ENCODE assay signal across 13 mouse cellular contexts in the genomic region with DNA sequence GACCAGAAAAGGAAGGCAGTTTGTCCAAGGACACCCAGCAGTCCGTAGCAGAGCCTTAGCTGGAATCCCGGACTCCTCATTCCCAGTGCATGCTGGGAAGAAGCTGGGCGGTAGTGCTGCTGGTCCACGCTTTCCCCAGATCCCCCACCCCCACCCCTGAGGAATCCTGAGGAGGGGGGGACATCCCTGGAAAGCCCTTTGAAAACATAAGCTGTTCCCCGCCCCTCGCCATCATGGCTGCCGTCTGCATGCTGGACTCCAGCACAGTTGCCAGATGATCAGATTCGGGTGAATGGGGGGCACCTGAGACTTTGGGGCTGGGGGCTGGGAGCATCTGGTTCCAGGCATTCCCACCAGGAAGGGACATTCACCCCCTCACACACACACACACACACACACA.
DNase-seq lines count a peak whose midpoint lies in the region; ATAC-seq lines count a peak whose summit lies in the region.
"Had no signal": no experiment of that assay in that cellular context is flagged by ENCODE, and none has a peak within 500 bp of the region (broad histone marks: within the 10 kb centered on the region; RNA-seq: fewer than 3 reads in every experiment).

No protein-coding gene starts in this region.

- H3K27ac ChIP-seq in kidney, embryonic 15.5 days, result peak overlapping the region; percentile 62
- peak overlapping the region; percentile 73 for H3K27ac ChIP-seq in midbrain, embryonic 14.5 days (replicated peaks; ENCODE audit: low read depth, low read length)
- H3K27ac ChIP-seq: heart, embryonic 13.5 days; liver, embryonic 14.5 days had no signal

- no peaks in the 10 kb centered on the region for H3K9me3 ChIP-seq in kidney, embryonic 15.5 days (replicated peaks)
- H3K9me3 ChIP-seq in midbrain, embryonic 14.5 days (ENCODE audit: control insufficient read depth, low read length), result no peaks in the 10 kb centered on the region
- H3K9me3 ChIP-seq: heart, embryonic 13.5 days had no signal

- H3K4me1 ChIP-seq in kidney, embryonic 15.5 days, result peaks cover 35% of the 10 kb centered on the region
- peaks cover 24% of the 10 kb centered on the region for H3K4me1 ChIP-seq in midbrain, embryonic 14.5 days (ENCODE audit: control insufficient read depth, insufficient read depth, low read length)

- 0 out of 2 replicates have a peak, but pooled peaks cover 3% of the 10 kb centered on the region for H3K27me3 ChIP-seq in kidney, embryonic 15.5 days
- no peaks in the 10 kb centered on the region for H3K27me3 ChIP-seq in midbrain, embryonic 14.5 days (ENCODE audit: control insufficient read depth, insufficient read depth, low read length)

- no peak for ATAC-seq in kidney, embryonic 15.5 days (replicated peaks; ENCODE audit: low FRiP score)
- 0 out of 2 replicates have a peak, but pooled peaks have one; percentile 3 for ATAC-seq in midbrain, embryonic 14.5 days (ENCODE audit: low FRiP score, low TSS enrichment)

- H3K4me2 ChIP-seq in kidney, embryonic 15.5 days, result peak overlapping the region; percentile 36
- H3K4me2 ChIP-seq in midbrain, embryonic 14.5 days (ENCODE audit: low read length), result 0 out of 2 replicates have a peak overlapping the region, but pooled peaks have one; percentile 0
- H3K4me2 ChIP-seq: heart, embryonic 13.5 days had no signal

- H3K36me3 ChIP-seq in kidney, embryonic 15.5 days, result no peaks in the 10 kb centered on the region
- H3K36me3 ChIP-seq in midbrain, embryonic 14.5 days (ENCODE audit: control insufficient read depth, insufficient read depth, low read length), result no peaks in the 10 kb centered on the region
- H3K36me3 ChIP-seq: heart, embryonic 13.5 days had no signal

- DNase-seq in kidney, adult 11 months, result no peak
- DNase-seq in cerebellum, postnatal 25 days, result peak; percentile 41 to 56
- peak; percentile 64 for DNase-seq in forelimb bud, embryonic 11.5 days (ENCODE audit: low read depth, low spot score)
- peak; percentile 62 for DNase-seq in midbrain, embryonic 14.5 days
- no peak for DNase-seq in gastrocnemius, postnatal 4 days (ENCODE audit: low spot score in 2 of 2)
- DNase-seq in left cerebral cortex, adult 8-10 months (ENCODE audit: low spot score in 2 of 2), result no peak
- no peak for DNase-seq in adrenal gland, postnatal 36 days
- DNase-seq: right cerebral cortex, postnatal 4 days; thymus, postnatal 14 days had no signal

- H3K9ac ChIP-seq in kidney, embryonic 15.5 days, result no peak overlapping the region
- H3K9ac ChIP-seq in midbrain, embryonic 14.5 days (replicated peaks; ENCODE audit: low read length), result no peak overlapping the region
- H3K9ac ChIP-seq: heart, embryonic 13.5 days; liver, embryonic 14.5 days had no signal

- H3K4me3 ChIP-seq in kidney, embryonic 15.5 days (replicated peaks), result no peak overlapping the region
- H3K4me3 ChIP-seq in midbrain, embryonic 14.5 days (replicated peaks; ENCODE audit: low read depth, low read length), result no peak overlapping the region
- H3K4me3 ChIP-seq: heart, embryonic 13.5 days; myocyte had no signal

- WGBS in kidney, embryonic 15.5 days, result 35% methylated on average over 8 of the region's 8 CpGs
- WGBS in midbrain, embryonic 14.5 days, result 26% methylated on average over 8 of the region's 8 CpGs

Comparison
In these comparisons a context has a peak if more than half of its experiments do, and no peak if none do; other contexts are left out.
1. DNase-seq: peak in cerebellum, postnatal 25 days (2 of 2), forelimb bud, embryonic 11.5 days (single experiment) and midbrain, embryonic 14.5 days (single experiment); none in kidney, adult 11 months (single experiment), gastrocnemius, postnatal 4 days (0 of 2), left cerebral cortex, adult 8-10 months (0 of 2) and adrenal gland, postnatal 36 days (0 of 2).